34 mouse cellular contexts compared by ENCODE assay signal in genomic region chr13:81122238-81122637, GRCm38 (mm10).
"Had no signal": no experiment of that assay in that cellular context is flagged by ENCODE, and none has a peak within 500 bp of the region (broad histone marks: within the 10 kb centered on the region; RNA-seq: fewer than 3 reads in every experiment).

No protein-coding gene starts in this region.

- H3K9ac ChIP-seq: heart, embryonic 12.5 days; heart, embryonic 13.5 days; heart, embryonic 15.5 days; hindbrain, embryonic 12.5 days; hindbrain, embryonic 13.5 days; hindbrain, embryonic 14.5 days; hindbrain, embryonic 15.5 days; intestine, embryonic 15.5 days; kidney, embryonic 15.5 days had no signal

- H3K4me1 ChIP-seq: heart, embryonic 10.5 days; heart, embryonic 12.5 days; heart, embryonic 15.5 days; hindbrain, embryonic 10.5 days; hindbrain, embryonic 12.5 days; hindbrain, embryonic 13.5 days; hindbrain, embryonic 15.5 days; intestine, embryonic 15.5 days; kidney, embryonic 15.5 days had no signal

- H3K36me3 ChIP-seq: heart, embryonic 10.5 days; heart, embryonic 12.5 days; heart, embryonic 13.5 days; heart, embryonic 15.5 days; hindbrain, embryonic 15.5 days; intestine, embryonic 15.5 days; kidney, embryonic 15.5 days had no signal

- H3K27me3 ChIP-seq: heart, embryonic 12.5 days; heart, embryonic 13.5 days; heart, embryonic 15.5 days; hindbrain, embryonic 12.5 days; hindbrain, embryonic 13.5 days; hindbrain, embryonic 15.5 days; intestine, embryonic 15.5 days; kidney, embryonic 15.5 days had no signal

- ATAC-seq: hindbrain, embryonic 16.5 days; hindbrain, postnatal 0 days; inflammation-experienced regulatory T-cells, adult 6 months; intestine, embryonic 15.5 days; intestine, embryonic 16.5 days; intestine, postnatal 0 days had no signal

- H3K4me3 ChIP-seq: heart, embryonic 10.5 days; heart, embryonic 12.5 days; heart, embryonic 13.5 days; heart, embryonic 15.5 days; hindbrain, embryonic 10.5 days; hindbrain, embryonic 12.5 days; hindbrain, embryonic 13.5 days; hindbrain, embryonic 15.5 days; intestine, embryonic 15.5 days; kidney, embryonic 15.5 days; layer of hippocampus, adult 2 months; left cerebral cortex, adult 2 months had no signal

- H3K9me3 ChIP-seq: heart, embryonic 10.5 days; heart, embryonic 12.5 days; heart, embryonic 13.5 days; heart, embryonic 15.5 days; hindbrain, embryonic 12.5 days; hindbrain, embryonic 13.5 days; hindbrain, embryonic 15.5 days; intestine, embryonic 15.5 days; kidney, embryonic 15.5 days had no signal

- H3K27ac ChIP-seq: heart, embryonic 10.5 days; heart, embryonic 13.5 days; heart, embryonic 15.5 days; hindbrain, embryonic 10.5 days; hindbrain, embryonic 12.5 days; hindbrain, embryonic 13.5 days; hindbrain, embryonic 14.5 days; hindbrain, embryonic 15.5 days; hindbrain, postnatal 0 days; intestine, embryonic 15.5 days; kidney, embryonic 15.5 days; kidney, postnatal 0 days; layer of hippocampus, adult 2 months; left cerebral cortex, adult 2 months had no signal

- H3K4me2 ChIP-seq: heart, embryonic 11.5 days; heart, embryonic 12.5 days; heart, embryonic 13.5 days; heart, embryonic 15.5 days; hindbrain, embryonic 12.5 days; hindbrain, embryonic 13.5 days; hindbrain, embryonic 14.5 days; hindbrain, embryonic 15.5 days; intestine, embryonic 15.5 days; kidney, embryonic 15.5 days had no signal

- DNase-seq: heart, postnatal 10 days; heart, postnatal 36 days; heart, postnatal 4 days; kidney, adult 11 months; kidney, adult 18-20 months; kidney, adult 2 months; kidney, adult 9 months; kidney, postnatal 10 days; kidney, postnatal 14 days; kidney, postnatal 25 days; kidney, postnatal 36 days; kidney, postnatal 4 days; layer of hippocampus, adult 9-11 months; layer of hippocampus, postnatal 36 days had no signal
